Mouse (Mus musculus): Measurements from ENCODE around the gene Llgl2. TPM values are rescaled to one million over a fixed set of nuclear protein-coding genes. Genes with fewer than 3 reads are reported as not detected.

The Llgl2 gene
- total and polyA plus RNA-seq, 3 experiments: 3.8 to 12.3 (median 9.2) TPM

GRCm38 (mm10) chr11:115774653-115775052 is 49.2 kb upstream of the Llgl2 start:
- Histone ChIP-seq H3K36me3 (replicated peaks in 1 of 2; ENCODE audit: control insufficient read depth in 1 of 2, insufficient read depth in 1 of 2, low read length in 1 of 2) (peaks cover 0 to 28% of the 10 kb centered on the region in 2 experiments), H3K4me1 (ENCODE audit: control insufficient read depth in 1 of 2, insufficient read depth in 2 of 2) (peaks cover 5 to 19% of the 10 kb centered on the region in 2 experiments; a peak in 2 of 4 replicates), H3K27ac (ENCODE audit: insufficient read depth, low read depth) (no peak overlapping the region), H3K9ac (ENCODE audit: insufficient read depth, low read depth) (no peak overlapping the region), H3K79me2 (replicated peaks; ENCODE audit: control insufficient read depth, extremely low read depth, insufficient read depth, poor library complexity, severe bottlenecking) (no peaks in the 10 kb centered on the region), H3K27me3 (replicated peaks) (no peaks in the 10 kb centered on the region), H3K4me2 (ENCODE audit: insufficient read depth, low read depth, poor library complexity, severe bottlenecking) (no peak overlapping the region), H3K4me3 (replicated peaks in 1 of 3; ENCODE audit: low read depth in 2 of 3, low read length in 2 of 3, poor library complexity in 1 of 3) (no peak overlapping the region), H3K9me3 (replicated peaks; ENCODE audit: low read length) (no peaks in the 10 kb centered on the region)
- in situ Hi-C loops (cut with MboI; ENCODE audit: low pct_ligation_motif_present, low pct_unique_long_range_greater_than_20kb, low sequenced_read_pairs) (no loop called here), dilution Hi-C loops (cut with MboI; ENCODE audit: extremely low pct_ligation_motif_present, extremely low pct_unique_long_range_greater_than_20kb, low sequenced_read_pairs) (no loop called here)
- TF ChIP-seq MAX (IDR thresholded peaks at IDR 0.05; ENCODE audit: low read length) (no peak), E2F4 (IDR thresholded peaks at IDR 0.05; ENCODE audit: insufficient replicate concordance, low read depth, low read length) (no peak), EP300 (IDR thresholded peaks at IDR 0.05; ENCODE audit: low read length) (no peak), POLR2AphosphoS2 (IDR thresholded peaks at IDR 0.05; ENCODE audit: low read depth, low read length) (no peak), ETS1 (conservative IDR thresholded peaks at IDR 0.05; ENCODE audit: low read depth, low read length) (no peak), TBP (conservative IDR thresholded peaks at IDR 0.05; ENCODE audit: low read depth, low read length) (no peak), UBTF (IDR thresholded peaks at IDR 0.05; ENCODE audit: low read depth, low read length) (no peak), MAZ (IDR thresholded peaks at IDR 0.05; ENCODE audit: low read depth, low read length) (no peak), ZNF384 (IDR thresholded peaks at IDR 0.05; ENCODE audit: low read depth, low read length) (no peak), USF1 (IDR thresholded peaks at IDR 0.05; ENCODE audit: low read depth, low read length) (no peak), ELF1 (IDR thresholded peaks at IDR 0.05; ENCODE audit: low read depth, low read length) (no peak), CHD2 (IDR thresholded peaks at IDR 0.05; ENCODE audit: low read length) (no peak), USF2 (conservative IDR thresholded peaks at IDR 0.05; ENCODE audit: low read depth, low read length) (no peak), CHD1 (IDR thresholded peaks at IDR 0.05; ENCODE audit: low read depth, low read length) (no peak), ZKSCAN1 (IDR thresholded peaks at IDR 0.05; ENCODE audit: borderline replicate concordance, low read depth, low read length) (no peak), MYC (IDR thresholded peaks at IDR 0.05; ENCODE audit: low read depth, low read length) (no peak), NELFE (IDR thresholded peaks at IDR 0.05; ENCODE audit: low read depth, low read length) (no peak)
- DNase-seq (ENCODE audit: extremely low read depth): no peak

GRCm38 (mm10) chr11:115775821-115776665 is 47.8 kb upstream of the Llgl2 start:
- dilution Hi-C loops (cut with MboI; ENCODE audit: extremely low pct_ligation_motif_present, extremely low pct_unique_long_range_greater_than_20kb, low sequenced_read_pairs) (no loop called here), in situ Hi-C loops (cut with MboI; ENCODE audit: low pct_ligation_motif_present, low pct_unique_long_range_greater_than_20kb, low sequenced_read_pairs) (no loop called here)
- no peak overlapping the region for H3K4me3 ChIP-seq (replicated peaks in 1 of 3; ENCODE audit: low read depth in 2 of 3, low read length in 2 of 3, poor library complexity in 1 of 3)
- H3K27ac ChIP-seq (ENCODE audit: insufficient read depth, low read depth): no peak overlapping the region
- peaks cover 0 to 35% of the 10 kb centered on the region in 2 experiments for H3K36me3 ChIP-seq (replicated peaks in 1 of 2; ENCODE audit: control insufficient read depth in 1 of 2, insufficient read depth in 1 of 2, low read length in 1 of 2)
- TF ChIP-seq MXI1 (IDR thresholded peaks at IDR 0.05; ENCODE audit: low read depth, low read length): no peak
- TF ChIP-seq ZKSCAN1 (IDR thresholded peaks at IDR 0.05; ENCODE audit: borderline replicate concordance, low read depth, low read length): no peak
- no peak for TF ChIP-seq IRF4 (IDR thresholded peaks at IDR 0.05; ENCODE audit: low read depth, low read length)
- TF ChIP-seq ELF1 (IDR thresholded peaks at IDR 0.05; ENCODE audit: low read depth, low read length): no peak
- no peak for TF ChIP-seq HCFC1 (IDR thresholded peaks at IDR 0.05; ENCODE audit: low read depth, low read length)
- no peak for TF ChIP-seq PAX5 (IDR thresholded peaks at IDR 0.05; ENCODE audit: low read length)
- no peak for TF ChIP-seq NRF1 (IDR thresholded peaks at IDR 0.05; ENCODE audit: low read depth, low read length)
- TF ChIP-seq ZMIZ1 (IDR thresholded peaks at IDR 0.05; ENCODE audit: low read depth, low read length): no peak
- TF ChIP-seq BHLHE40 (IDR thresholded peaks at IDR 0.05; ENCODE audit: low read depth, low read length): no peak
- TF ChIP-seq MEF2A (IDR thresholded peaks at IDR 0.05; ENCODE audit: borderline replicate concordance, low read depth, low read length): no peak
- H3K4me2 ChIP-seq (ENCODE audit: insufficient read depth, low read depth, poor library complexity, severe bottlenecking): no peak overlapping the region
- H3K9me3 ChIP-seq (replicated peaks; ENCODE audit: low read length): no peaks in the 10 kb centered on the region
- H3K4me1 ChIP-seq (ENCODE audit: control insufficient read depth in 1 of 2, insufficient read depth in 2 of 2): peaks cover 5 to 19% of the 10 kb centered on the region in 2 experiments; a peak in 2 of 4 replicates
- no peak for DNase-seq (ENCODE audit: extremely low read depth)
- no peaks in the 10 kb centered on the region for H3K27me3 ChIP-seq (replicated peaks)
- no peak overlapping the region for H3K9ac ChIP-seq (ENCODE audit: insufficient read depth, low read depth)
- no peaks in the 10 kb centered on the region for H3K79me2 ChIP-seq (replicated peaks; ENCODE audit: control insufficient read depth, extremely low read depth, insufficient read depth, poor library complexity, severe bottlenecking)
